Mouse (Mus musculus): ENCODE measurements around the gene Slc22a14. TPM values are rescaled to one million over a fixed set of nuclear protein-coding genes. Genes with fewer than 3 reads are reported as not detected.

The Slc22a14 gene
- polyA plus RNA-seq, 1 experiment, result not detected

GRCm38 (mm10) chr9:119361416-119361815, 3.9 kb downstream of the Slc22a14 start:
- Histone ChIP-seq H3K79me2 (ENCODE audit: control insufficient read depth, insufficient read depth) (no peaks in the 10 kb centered on the region), H3K4me2 (ENCODE audit: low read depth) (no peak overlapping the region), H3K4me3 (no peak overlapping the region), H3K36me3 (ENCODE audit: control insufficient read depth, insufficient read depth) (no peaks in the 10 kb centered on the region), H3K27me3 (ENCODE audit: control insufficient read depth, insufficient read depth, insufficient read length) (no peaks in the 10 kb centered on the region), H3ac (ENCODE audit: control insufficient read depth, insufficient read length) (no peak overlapping the region)
- TF ChIP-seq REST (IDR thresholded peaks at IDR 0.05; ENCODE audit: insufficient read depth, insufficient read length) (no peak), CEBPB (IDR thresholded peaks at IDR 0.05; ENCODE audit: insufficient read depth, poor library complexity, severe bottlenecking) (no peak), TCF3 (IDR thresholded peaks at IDR 0.05; ENCODE audit: insufficient read length, low read depth) (no peak), POLR2A (IDR thresholded peaks at IDR 0.05; ENCODE audit: insufficient read length, low read depth) (no peak), MYOD1 (IDR thresholded peaks at IDR 0.05; ENCODE audit: control insufficient read depth in 1 of 3, insufficient read length in 2 of 3, low read depth in 2 of 3) (no peak), E2F4 (IDR thresholded peaks at IDR 0.05; ENCODE audit: insufficient read depth) (no peak), TCF12 (IDR thresholded peaks at IDR 0.05; ENCODE audit: insufficient read depth, poor library complexity, severe bottlenecking) (no peak)

- Histone ChIP-seq H3K27me3 (ENCODE audit: control insufficient read depth, insufficient read depth, insufficient read length) (no peaks in the 10 kb centered on the region), H3K79me2 (ENCODE audit: control insufficient read depth, insufficient read depth) (no peaks in the 10 kb centered on the region), H3K36me3 (ENCODE audit: control insufficient read depth, insufficient read depth) (no peaks in the 10 kb centered on the region), H3K4me3 (peak overlapping the region; percentile 9), H3K4me2 (ENCODE audit: low read depth) (peak overlapping the region; percentile 42), H3ac (ENCODE audit: control insufficient read depth, insufficient read length) (peak overlapping the region; percentile 48)
- TF ChIP-seq MAX (IDR thresholded peaks at IDR 0.05; ENCODE audit: low read depth), result no peak
- no peak for TF ChIP-seq MYOD1 (IDR thresholded peaks at IDR 0.05; ENCODE audit: control insufficient read depth in 1 of 3, insufficient read length in 2 of 3, low read depth in 2 of 3)
- TF ChIP-seq REST (IDR thresholded peaks at IDR 0.05; ENCODE audit: insufficient read depth, insufficient read length), result no peak
- no peak for TF ChIP-seq CEBPB (IDR thresholded peaks at IDR 0.05; ENCODE audit: insufficient read depth, poor library complexity, severe bottlenecking)
- no peak for TF ChIP-seq SRF (IDR thresholded peaks at IDR 0.05; ENCODE audit: control insufficient read depth, insufficient read length, low read depth)
- TF ChIP-seq E2F4 (IDR thresholded peaks at IDR 0.05; ENCODE audit: insufficient read depth), result no peak
- no peak for TF ChIP-seq TCF3 (IDR thresholded peaks at IDR 0.05; ENCODE audit: insufficient read length, low read depth)
- TF ChIP-seq TCF12 (IDR thresholded peaks at IDR 0.05; ENCODE audit: insufficient read depth, poor library complexity, severe bottlenecking), result no peak
- no peak for TF ChIP-seq USF1 (IDR thresholded peaks at IDR 0.05; ENCODE audit: low read depth)
- TF ChIP-seq POLR2AphosphoS2 (IDR thresholded peaks at IDR 0.05; ENCODE audit: insufficient read length, low read depth), result no peak
- TF ChIP-seq POLR2A (IDR thresholded peaks at IDR 0.05; ENCODE audit: insufficient read length, low read depth), result no peak
- TF ChIP-seq MYOG (IDR thresholded peaks at IDR 0.05; ENCODE audit: control insufficient read depth in 1 of 3, insufficient read depth in 1 of 3, insufficient read length in 2 of 3, low read depth in 2 of 3), result no peak
These were observed 7.3 kb downstream of the Slc22a14 start for GRCm38 (mm10) chr9:119358058-119358429.

- peak within 1 kb of the TSS; percentile 9 for H3K4me3 ChIP-seq
These were observed 7.9 kb downstream of the Slc22a14 start, which contains the start of gene Xylb for GRCm38 (mm10) chr9:119357331-119358057. Gene Xylb (plus strand): TSS chr9:119357381.

GRCm38 (mm10) chr9:119355943-119356342, 9.4 kb downstream of the Slc22a14 start:
- TF ChIP-seq MYOG (IDR thresholded peaks at IDR 0.05; ENCODE audit: control insufficient read depth in 1 of 3, insufficient read depth in 1 of 3, insufficient read length in 2 of 3, low read depth in 2 of 3) (no peak), MAX (IDR thresholded peaks at IDR 0.05; ENCODE audit: low read depth) (no peak), POLR2A (IDR thresholded peaks at IDR 0.05; ENCODE audit: insufficient read length, low read depth) (no peak), MYOD1 (IDR thresholded peaks at IDR 0.05; ENCODE audit: control insufficient read depth in 1 of 3, insufficient read length in 2 of 3, low read depth in 2 of 3) (no peak), E2F4 (IDR thresholded peaks at IDR 0.05; ENCODE audit: insufficient read depth) (no peak), POLR2AphosphoS2 (IDR thresholded peaks at IDR 0.05; ENCODE audit: insufficient read length, low read depth) (no peak), TCF3 (IDR thresholded peaks at IDR 0.05; ENCODE audit: insufficient read length, low read depth) (no peak), REST (IDR thresholded peaks at IDR 0.05; ENCODE audit: insufficient read depth, insufficient read length) (no peak), CEBPB (IDR thresholded peaks at IDR 0.05; ENCODE audit: insufficient read depth, poor library complexity, severe bottlenecking) (no peak), USF1 (IDR thresholded peaks at IDR 0.05; ENCODE audit: low read depth) (no peak), TCF12 (IDR thresholded peaks at IDR 0.05; ENCODE audit: insufficient read depth, poor library complexity, severe bottlenecking) (no peak), SRF (IDR thresholded peaks at IDR 0.05; ENCODE audit: control insufficient read depth, insufficient read length, low read depth) (no peak)
- no peaks in the 10 kb centered on the region for H3K36me3 ChIP-seq (ENCODE audit: control insufficient read depth, insufficient read depth)
- H3K4me3 ChIP-seq, result no peak overlapping the region
- no peak overlapping the region for H3K4me2 ChIP-seq (ENCODE audit: low read depth)
- no peaks in the 10 kb centered on the region for H3K79me2 ChIP-seq (ENCODE audit: control insufficient read depth, insufficient read depth)
- no peaks in the 10 kb centered on the region for H3K27me3 ChIP-seq (ENCODE audit: control insufficient read depth, insufficient read depth, insufficient read length)
- no peak overlapping the region for H3ac ChIP-seq (ENCODE audit: control insufficient read depth, insufficient read length)

More at GRCm38 (mm10) chr9:119357331-119358057, 7.9 kb downstream of the Slc22a14 start, which contains the start of gene Xylb:
- H3K27me3 ChIP-seq (ENCODE audit: control insufficient read depth, insufficient read depth, insufficient read length), result no peaks in the 10 kb centered on the region
- peak within 1 kb of the TSS; percentile 48 for H3ac ChIP-seq (ENCODE audit: control insufficient read depth, insufficient read length)
- H3K4me2 ChIP-seq (ENCODE audit: low read depth), result peak within 1 kb of the TSS; percentile 42
- no peaks in the 10 kb centered on the region for H3K79me2 ChIP-seq (ENCODE audit: control insufficient read depth, insufficient read depth)
- no peak for TF ChIP-seq TCF12 (IDR thresholded peaks at IDR 0.05; ENCODE audit: insufficient read depth, poor library complexity, severe bottlenecking)
- no peak for TF ChIP-seq POLR2AphosphoS2 (IDR thresholded peaks at IDR 0.05; ENCODE audit: insufficient read length, low read depth)
- no peak for TF ChIP-seq SRF (IDR thresholded peaks at IDR 0.05; ENCODE audit: control insufficient read depth, insufficient read length, low read depth)
- TF ChIP-seq POLR2A (IDR thresholded peaks at IDR 0.05; ENCODE audit: insufficient read length, low read depth), result peak; percentile 52
- TF ChIP-seq MYOD1 (IDR thresholded peaks at IDR 0.05; ENCODE audit: control insufficient read depth in 1 of 3, insufficient read length in 2 of 3, low read depth in 2 of 3), result no peak
- no peak for TF ChIP-seq E2F4 (IDR thresholded peaks at IDR 0.05; ENCODE audit: insufficient read depth)
- TF ChIP-seq CEBPB (IDR thresholded peaks at IDR 0.05; ENCODE audit: insufficient read depth, poor library complexity, severe bottlenecking), result no peak
- TF ChIP-seq TCF3 (IDR thresholded peaks at IDR 0.05; ENCODE audit: insufficient read length, low read depth), result no peak
- TF ChIP-seq MAX (IDR thresholded peaks at IDR 0.05; ENCODE audit: low read depth), result no peak
- H3K36me3 ChIP-seq (ENCODE audit: control insufficient read depth, insufficient read depth), result no peaks in the 10 kb centered on the region

Measured in myocyte (in vitro differentiated cells).